Mouse (Mus musculus) kidney, embryonic 15.5 days (tissue): Measurements from ENCODE around the gene AC161166.1. TPM values are rescaled to one million over a fixed set of nuclear protein-coding genes. Genes with fewer than 3 reads are reported as not detected.
A peak's percentile ranks its signal among the peaks of the same experiment; 100 is the strongest.

ENCODE experiments used
- ATAC-seq: fragments of 200-750 bp; cut with Nextera tagmentation; replicated peaks from 2 replicates; pipeline ENCODE4 v1.8.0; 2017; ENCODE audit warnings: moderate TSS enrichment; ENCODE audit not compliant: low FRiP score
- H3K27ac ChIP-seq: fragments of 300-500 bp; sonication (generic); 2 replicates; pipeline ENCODE4 v1.5.1; 2015; ENCODE audit warnings: mild to moderate bottlenecking, inconsistent platforms
- H3K27me3 ChIP-seq: fragments of 300-500 bp; sonication (generic); 2 replicates; pipeline ENCODE4 v1.6.1; 2015; ENCODE audit warnings: inconsistent platforms
- H3K36me3 ChIP-seq: fragments of 300-500 bp; sonication (generic); 2 replicates; pipeline ENCODE4 v1.6.1; 2015; ENCODE audit warnings: inconsistent platforms
- H3K4me1 ChIP-seq: fragments of 300-500 bp; sonication (generic); 2 replicates; pipeline ENCODE4 v1.6.1; 2015; ENCODE audit warnings: inconsistent platforms
- H3K4me2 ChIP-seq: fragments of 300-500 bp; sonication (generic); 2 replicates; pipeline ENCODE4 v1.6.1; 2015; ENCODE audit warnings: moderate library complexity, mild to moderate bottlenecking, inconsistent platforms
- H3K4me3 ChIP-seq: fragments of 300-500 bp; sonication (generic); replicated peaks from 2 replicates; pipeline ENCODE4 v1.5.1; 2015; ENCODE audit warnings: mild to moderate bottlenecking, inconsistent platforms
- H3K9ac ChIP-seq: fragments of 300-500 bp; sonication (generic); 2 replicates; pipeline ENCODE4 v1.6.1; 2015; ENCODE audit warnings: mild to moderate bottlenecking, inconsistent platforms
- H3K9me3 ChIP-seq: fragments of 300-500 bp; sonication (generic); replicated peaks from 2 replicates; pipeline ENCODE4 v1.6.1; 2016; ENCODE audit warnings: inconsistent platforms
- WGBS: fragments of 180-500 bp; shearing (Covaris S2); methylation state at CpG from one replicate; pipeline ENCODE4 v1.1.7; 2015; ENCODE audit warnings: mixed read lengths; 5-methylcytosine and 5-hydroxymethylcytosine counted together
- polyA plus RNA-seq: library from polyadenylated mRNA; unstranded; fragments of >200 nt; fragmentation: Nextera tagmentation; extraction: Ambion mirVana; gene quantifications from 2 replicates; pipeline ENCODE4 v1.2.1, GENCODE M21; 2015

The AC161166.1 gene
- polyA plus RNA-seq = 0.48 and 0.68 TPM in 2 replicates

- peaks cover 37% of the 10 kb centered on the region for H3K36me3 ChIP-seq
Measured at GRCm38 (mm10) chr7:24512355-24512754, at the start of gene AC161166.1. Gene AC161166.1 (minus strand): TSS chr7:24512455.

GRCm38 (mm10) chr7:24561450-24561849 is 49.2 kb upstream of the AC161166.1 start:
- peaks cover 85% of the 10 kb centered on the region for H3K36me3 ChIP-seq
- no peak overlapping the region for H3K9ac ChIP-seq
- ATAC-seq = no peak
- no peak overlapping the region for H3K4me3 ChIP-seq
- 87% methylated on average over 4 of the region's 4 CpGs for WGBS
- H3K9me3 ChIP-seq = no peaks in the 10 kb centered on the region
- H3K27me3 ChIP-seq = no peaks in the 10 kb centered on the region
- no peak overlapping the region for H3K27ac ChIP-seq
- H3K4me2 ChIP-seq = no peak overlapping the region
- peaks cover 7% of the 10 kb centered on the region; the same call in 1 of the 2 replicates for H3K4me1 ChIP-seq

More at GRCm38 (mm10) chr7:24512355-24512754, at the start of gene AC161166.1:
- WGBS = 87% methylated on average over 7 of the region's 7 CpGs
- no peak within 1 kb of the TSS for H3K27ac ChIP-seq
- peaks cover 11% of the 10 kb centered on the region for H3K4me1 ChIP-seq
- H3K4me3 ChIP-seq = no peak within 1 kb of the TSS
- no peaks in the 10 kb centered on the region for H3K27me3 ChIP-seq
- no peak within 1 kb of the TSS for H3K4me2 ChIP-seq
- no peaks in the 10 kb centered on the region for H3K9me3 ChIP-seq
- no peak within 1 kb of the TSS for H3K9ac ChIP-seq
- ATAC-seq = no peak

- Histone ChIP-seq H3K27me3 (no peaks in the 10 kb centered on the region), H3K4me3 (no peak overlapping the region), H3K36me3 (peaks cover 92% of the 10 kb centered on the region), H3K9ac (no peak overlapping the region), H3K9me3 (no peaks in the 10 kb centered on the region; the same call in 1 of the 2 replicates), H3K4me1 (peaks cover 5% of the 10 kb centered on the region; the same call in 1 of the 2 replicates), H3K27ac (peak overlapping the region; percentile 14; the same call in 1 of the 2 replicates), H3K4me2 (no peak overlapping the region)
- ATAC-seq = 0 out of 2 replicates have a peak, but pooled peaks have one; percentile 12
- WGBS = 80% methylated on average over 10 of the region's 10 CpGs
Measured at GRCm38 (mm10) chr7:24555786-24556185, 43.5 kb upstream of the AC161166.1 start.

GRCm38 (mm10) chr7:24551985-24552759 is 39.9 kb upstream of the AC161166.1 start:
- ATAC-seq = no peak
- Histone ChIP-seq H3K9ac (no peak overlapping the region), H3K27ac (no peak overlapping the region), H3K27me3 (no peaks in the 10 kb centered on the region), H3K9me3 (no peaks in the 10 kb centered on the region; the same call in 1 of the 2 replicates), H3K4me3 (no peak overlapping the region), H3K4me2 (no peak overlapping the region), H3K4me1 (peaks cover 14% of the 10 kb centered on the region), H3K36me3 (peaks cover 85% of the 10 kb centered on the region)
- 72% methylated on average over 12 of the region's 12 CpGs for WGBS

DNA sequence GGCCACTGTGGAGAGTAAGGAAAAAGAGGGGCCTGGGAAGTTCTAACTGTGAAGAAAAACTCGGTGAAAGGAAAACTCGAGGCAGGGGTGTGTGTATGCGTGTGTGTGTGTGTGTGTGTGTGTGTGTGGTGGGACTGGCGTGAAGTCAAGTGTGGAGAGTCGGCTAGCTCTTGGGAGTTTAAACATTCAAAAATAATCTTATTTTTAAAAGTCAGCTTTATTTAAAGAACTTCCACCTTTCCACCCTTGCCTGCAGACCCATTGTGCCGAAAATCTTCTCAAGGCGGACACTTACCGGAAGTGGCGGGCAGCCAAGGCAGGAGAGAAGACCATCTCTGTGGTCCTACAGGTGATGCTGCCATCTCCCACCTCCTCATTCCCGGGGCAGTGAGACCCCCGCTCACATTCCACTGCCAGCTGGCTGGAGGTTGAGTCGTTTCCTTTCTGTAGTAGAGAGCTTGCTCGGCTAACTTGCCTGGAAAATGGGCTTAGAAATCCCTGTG is 35.3 kb upstream of the AC161166.1 start:
- Histone ChIP-seq H3K27me3 (no peaks in the 10 kb centered on the region), H3K4me2 (peak overlapping the region; percentile 74), H3K4me3 (peak overlapping the region; percentile 87), H3K27ac (peak overlapping the region; percentile 96), H3K9ac (peak overlapping the region; percentile 83), H3K4me1 (peaks cover 20% of the 10 kb centered on the region), H3K9me3 (no peaks in the 10 kb centered on the region), H3K36me3 (peaks cover 45% of the 10 kb centered on the region)
- ATAC-seq = no peak
- WGBS = 21% methylated on average over 13 of the region's 13 CpGs

DNA sequence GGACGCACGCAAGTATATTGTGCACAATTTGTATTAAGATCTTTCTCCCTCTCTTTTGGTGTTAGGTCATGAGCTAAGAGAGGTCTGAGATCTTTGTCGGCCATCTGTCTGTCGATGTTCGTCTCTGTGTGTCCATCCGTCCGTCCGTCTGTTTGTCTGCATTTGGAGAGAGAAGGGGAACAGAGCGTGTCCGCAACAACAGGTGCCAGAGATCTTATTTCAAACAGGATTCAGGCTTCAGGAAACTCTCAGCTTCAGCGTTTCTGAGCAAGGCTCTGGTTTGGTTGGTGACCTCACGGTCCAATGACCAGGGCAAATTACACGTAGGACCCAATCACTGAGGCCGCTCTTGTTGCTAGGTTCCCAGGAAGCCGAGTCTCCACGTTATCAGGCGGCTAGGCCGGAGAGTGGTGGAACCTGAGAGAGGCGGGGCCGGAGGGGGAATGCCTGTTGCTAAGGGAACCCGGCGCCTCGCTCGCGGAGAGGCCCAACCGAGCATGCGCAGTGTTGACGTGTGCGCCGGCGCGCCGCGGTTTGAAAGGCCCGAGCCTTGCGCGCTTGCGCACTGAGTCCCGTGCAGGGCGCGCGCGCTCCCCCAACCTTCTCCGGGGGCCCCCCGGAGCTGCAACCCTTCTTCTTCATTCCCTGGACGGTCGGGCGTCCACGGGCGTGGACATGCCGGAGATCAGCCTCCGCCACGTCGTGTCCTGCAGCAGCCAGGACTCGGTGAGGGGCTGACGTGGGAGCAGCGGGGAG is 34.6 kb upstream of the AC161166.1 start:
- under 1% methylated on average over 57 of the region's 57 CpGs for WGBS
- Histone ChIP-seq H3K36me3 (peaks cover 37% of the 10 kb centered on the region), H3K9ac (peak overlapping the region; percentile 83), H3K4me3 (peak overlapping the region; percentile 87), H3K27me3 (no peaks in the 10 kb centered on the region), H3K9me3 (no peaks in the 10 kb centered on the region), H3K27ac (peak overlapping the region; percentile 96), H3K4me2 (peak overlapping the region; percentile 74), H3K4me1 (peaks cover 20% of the 10 kb centered on the region)
- ATAC-seq = peak; percentile 99

DNA sequence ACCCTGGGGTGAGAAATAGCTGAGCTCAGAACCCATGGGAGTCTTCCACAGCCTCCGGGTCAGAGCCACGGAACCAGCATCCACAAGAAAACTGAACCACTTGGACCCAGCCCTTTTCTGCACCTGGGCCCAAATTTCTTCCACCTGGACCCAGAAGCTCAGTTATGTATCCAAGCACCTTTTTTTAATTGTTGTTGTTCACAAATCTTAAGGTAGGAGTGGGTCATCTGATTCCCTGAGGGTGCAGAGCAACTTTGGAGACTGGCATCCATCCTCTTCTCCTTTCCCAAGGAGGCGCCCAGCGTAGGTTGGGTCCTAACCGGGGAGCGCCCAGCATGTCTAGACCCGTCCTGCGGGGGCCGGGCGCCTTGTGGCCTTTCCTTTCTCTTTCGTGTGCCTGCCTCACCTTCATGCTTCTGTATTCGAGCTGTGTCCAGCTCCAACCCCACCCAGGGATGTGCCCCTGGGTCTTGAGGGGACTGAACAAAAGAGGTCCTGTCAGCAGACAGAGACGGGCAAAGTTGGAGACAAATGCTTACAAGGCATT is 33.9 kb upstream of the AC161166.1 start, which contains the start of the genes Pinlyp and Xrcc1:
Gene Pinlyp (minus strand): TSS at position 51 of the 547 bp plus-strand sequence.
Gene Xrcc1 (plus strand): TSS at position 222 of the 547 bp plus-strand sequence.
- Histone ChIP-seq H3K4me2 (peak within 1 kb of the TSS; percentile 74), H3K4me1 (peaks cover 22% of the 10 kb centered on the region), H3K9me3 (no peaks in the 10 kb centered on the region), H3K9ac (peak within 1 kb of the TSS; percentile 83), H3K4me3 (peak within 1 kb of the TSS; percentile 87), H3K36me3 (peaks cover 31% of the 10 kb centered on the region), H3K27ac (peak within 1 kb of the TSS; percentile 96), H3K27me3 (no peaks in the 10 kb centered on the region)
- WGBS = 26% methylated on average over 13 of the region's 13 CpGs
- ATAC-seq = peak; percentile 10; the same call in 1 of the 2 replicates

GRCm38 (mm10) chr7:24544506-24544905 is 32.3 kb upstream of the AC161166.1 start:
- 87% methylated on average over 2 of the region's 2 CpGs for WGBS
- no peak for ATAC-seq

DNA sequence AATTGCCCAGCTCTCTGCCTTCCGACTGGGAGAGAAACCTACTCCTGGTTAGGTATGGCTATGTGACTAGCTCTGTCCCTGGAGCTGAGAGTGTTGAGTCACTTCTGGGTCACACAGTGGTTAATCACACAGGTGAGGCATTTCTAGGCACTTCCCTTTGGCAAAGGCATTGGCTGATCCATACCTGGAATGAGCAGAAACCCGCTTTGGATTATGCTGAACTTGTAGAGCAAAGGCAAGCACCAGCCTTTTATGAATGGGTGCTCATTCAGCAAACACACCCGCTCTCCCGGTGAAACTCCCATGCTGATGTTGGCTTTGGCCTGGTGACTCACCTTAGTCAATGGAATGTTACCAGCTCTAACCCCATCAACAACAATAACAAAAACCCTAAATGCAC is 27.4 kb upstream of the AC161166.1 start:
- no peak for ATAC-seq
- Histone ChIP-seq H3K36me3 (peaks cover 15% of the 10 kb centered on the region), H3K9ac (no peak overlapping the region), H3K27ac (no peak overlapping the region), H3K4me1 (peaks cover 28% of the 10 kb centered on the region), H3K4me3 (no peak overlapping the region), H3K4me2 (no peak overlapping the region), H3K27me3 (no peaks in the 10 kb centered on the region), H3K9me3 (no peaks in the 10 kb centered on the region)
- WGBS = 89% methylated on average over 4 of the region's 4 CpGs

More at GRCm38 (mm10) chr7:24544506-24544905, 32.3 kb upstream of the AC161166.1 start:
- Histone ChIP-seq H3K4me3 (no peak overlapping the region), H3K4me1 (peaks cover 22% of the 10 kb centered on the region), H3K36me3 (peaks cover 14% of the 10 kb centered on the region), H3K27me3 (no peaks in the 10 kb centered on the region), H3K27ac (no peak overlapping the region), H3K9me3 (no peaks in the 10 kb centered on the region), H3K9ac (no peak overlapping the region), H3K4me2 (no peak overlapping the region)

GRCm38 (mm10) chr7:24538701-24539100 is 26.4 kb upstream of the AC161166.1 start:
- no peak overlapping the region for H3K27ac ChIP-seq
- no peaks in the 10 kb centered on the region for H3K9me3 ChIP-seq
- H3K4me1 ChIP-seq = peaks cover 35% of the 10 kb centered on the region
- no peak overlapping the region for H3K4me3 ChIP-seq
- H3K36me3 ChIP-seq = peaks cover 25% of the 10 kb centered on the region
- 89% methylated on average over 5 of the region's 5 CpGs for WGBS
- H3K4me2 ChIP-seq = no peak overlapping the region
- H3K9ac ChIP-seq = no peak overlapping the region
- no peaks in the 10 kb centered on the region for H3K27me3 ChIP-seq
- ATAC-seq = no peak

GRCm38 (mm10) chr7:24538154-24538553 is 25.9 kb upstream of the AC161166.1 start:
- Histone ChIP-seq H3K4me2 (no peak overlapping the region), H3K9me3 (no peaks in the 10 kb centered on the region), H3K9ac (no peak overlapping the region), H3K27me3 (no peaks in the 10 kb centered on the region; the same call in 1 of the 2 replicates), H3K27ac (peak overlapping the region; percentile 77), H3K36me3 (peaks cover 30% of the 10 kb centered on the region), H3K4me1 (peaks cover 39% of the 10 kb centered on the region), H3K4me3 (no peak overlapping the region)
- no peak for ATAC-seq
- WGBS = 48% methylated on average over 5 of the region's 5 CpGs
